Mouse (Mus musculus): ENCODE data around the gene Sycp1. TPM values are rescaled to one million over a fixed set of nuclear protein-coding genes. Genes with fewer than 3 reads are reported as not detected.

The Sycp1 gene
- total and polyA plus RNA-seq, 3 experiments: not detected

DNA sequence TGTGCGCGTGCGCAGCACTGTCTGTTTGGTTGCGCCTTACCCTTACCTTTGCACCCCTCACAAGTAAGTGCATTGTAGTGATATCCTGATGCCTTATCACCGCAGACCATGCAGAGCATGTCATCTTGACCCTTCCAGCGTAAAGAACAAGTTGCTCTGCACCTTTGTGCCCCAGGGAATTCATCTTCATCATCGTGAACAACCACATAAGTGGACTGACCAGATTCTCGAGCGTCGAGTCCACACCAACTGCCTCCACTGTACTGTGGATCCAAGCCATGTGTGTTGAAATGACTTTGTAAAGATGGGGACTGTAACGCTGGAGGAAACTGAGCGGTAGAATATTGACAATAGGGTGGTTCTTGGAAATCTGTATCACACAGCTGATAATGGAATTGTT lies 18.6 kb upstream of the Sycp1 start:
- dilution Hi-C loops (cut with MboI; ENCODE audit: extremely low pct_ligation_motif_present, extremely low pct_unique_long_range_greater_than_20kb, low sequenced_read_pairs) (no loop called here), in situ Hi-C loops (cut with MboI; ENCODE audit: low pct_ligation_motif_present, low pct_unique_long_range_greater_than_20kb, low sequenced_read_pairs) (no loop called here)
- H3K4me3 ChIP-seq (replicated peaks in 1 of 3; ENCODE audit: low read depth in 2 of 3, low read length in 2 of 3, poor library complexity in 1 of 3): no peak overlapping the region
- H3K27ac ChIP-seq (ENCODE audit: insufficient read depth, low read depth): no peak overlapping the region
- DNase-seq (ENCODE audit: extremely low read depth): no peak
- H3K36me3 ChIP-seq (replicated peaks in 1 of 2; ENCODE audit: control insufficient read depth in 1 of 2, insufficient read depth in 1 of 2, low read length in 1 of 2): no peaks in the 10 kb centered on the region
- H3K4me1 ChIP-seq (ENCODE audit: control insufficient read depth in 1 of 2, insufficient read depth in 2 of 2): peaks cover 4 to 7% of the 10 kb centered on the region in 2 experiments
- H3K79me2 ChIP-seq (replicated peaks; ENCODE audit: control insufficient read depth, extremely low read depth, insufficient read depth, poor library complexity, severe bottlenecking): no peaks in the 10 kb centered on the region
- H3K4me2 ChIP-seq (ENCODE audit: insufficient read depth, low read depth, poor library complexity, severe bottlenecking): no peak overlapping the region
- no peaks in the 10 kb centered on the region for H3K9me3 ChIP-seq (replicated peaks; ENCODE audit: low read length)
- TF ChIP-seq CTCF (conservative IDR thresholded peaks at IDR 0.05 in 1 of 2, IDR thresholded peaks at IDR 0.05 in 1 of 2; ENCODE audit: low read depth in 2 of 2, low read length in 2 of 2) (no peak), ELF1 (IDR thresholded peaks at IDR 0.05; ENCODE audit: low read depth, low read length) (no peak), BHLHE40 (IDR thresholded peaks at IDR 0.05; ENCODE audit: low read depth, low read length) (no peak), MXI1 (IDR thresholded peaks at IDR 0.05; ENCODE audit: low read depth, low read length) (no peak)
- no peaks in the 10 kb centered on the region for H3K27me3 ChIP-seq (replicated peaks)
- no peak overlapping the region for H3K9ac ChIP-seq (ENCODE audit: insufficient read depth, low read depth)

DNA sequence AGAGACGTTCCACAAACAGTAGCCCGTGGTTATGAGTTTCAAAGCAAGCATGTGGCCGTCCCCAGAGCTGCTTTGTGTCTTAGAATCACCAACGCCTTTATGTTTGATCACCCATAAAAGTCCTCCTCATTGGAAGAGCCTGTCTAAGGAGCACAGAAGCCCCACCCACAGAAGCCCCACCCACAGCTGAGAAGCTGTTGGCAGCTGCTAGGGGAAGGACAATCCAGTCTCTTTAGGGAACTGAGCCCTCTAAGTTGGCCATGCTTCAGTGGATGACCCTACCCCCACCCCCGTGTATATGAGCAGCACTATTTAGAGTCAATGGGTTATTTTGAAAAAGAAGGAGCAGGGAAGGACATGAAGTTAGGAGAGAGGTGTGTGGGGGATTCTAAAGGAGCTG lies 11.0 kb upstream of the Sycp1 start:
- H3K79me2 ChIP-seq (replicated peaks; ENCODE audit: control insufficient read depth, extremely low read depth, insufficient read depth, poor library complexity, severe bottlenecking): no peaks in the 10 kb centered on the region
- dilution Hi-C loops (cut with MboI; ENCODE audit: extremely low pct_ligation_motif_present, extremely low pct_unique_long_range_greater_than_20kb, low sequenced_read_pairs): no loop called here
- H3K9ac ChIP-seq (ENCODE audit: insufficient read depth, low read depth): peak overlapping the region; percentile 53; the same call in 1 of the 2 replicates
- DNase-seq (ENCODE audit: extremely low read depth): peak; percentile 96
- H3K4me3 ChIP-seq (replicated peaks in 1 of 3; ENCODE audit: low read depth in 2 of 3, low read length in 2 of 3, poor library complexity in 1 of 3): no peak overlapping the region
- peak overlapping the region; percentile 93 for H3K4me2 ChIP-seq (ENCODE audit: insufficient read depth, low read depth, poor library complexity, severe bottlenecking)
- no peaks in the 10 kb centered on the region for H3K27me3 ChIP-seq (replicated peaks)
- in situ Hi-C loops (cut with MboI; ENCODE audit: low pct_ligation_motif_present, low pct_unique_long_range_greater_than_20kb, low sequenced_read_pairs): no loop called here
- no peaks in the 10 kb centered on the region for H3K9me3 ChIP-seq (replicated peaks; ENCODE audit: low read length)
- no peaks in the 10 kb centered on the region for H3K36me3 ChIP-seq (replicated peaks in 1 of 2; ENCODE audit: control insufficient read depth in 1 of 2, insufficient read depth in 1 of 2, low read length in 1 of 2)
- peaks cover 2 to 13% of the 10 kb centered on the region in 2 experiments; a peak in 2 of 4 replicates for H3K4me1 ChIP-seq (ENCODE audit: control insufficient read depth in 1 of 2, insufficient read depth in 2 of 2)
- H3K27ac ChIP-seq (ENCODE audit: insufficient read depth, low read depth): no peak overlapping the region
- TF ChIP-seq MEF2A (IDR thresholded peaks at IDR 0.05; ENCODE audit: borderline replicate concordance, low read depth, low read length) (0 out of 2 replicates have a peak, but pooled peaks have one; percentile 28), MAZ (IDR thresholded peaks at IDR 0.05; ENCODE audit: low read depth, low read length) (0 out of 2 replicates have a peak, but pooled peaks have one; percentile 49), MAX (IDR thresholded peaks at IDR 0.05; ENCODE audit: low read length) (no peak), IRF4 (IDR thresholded peaks at IDR 0.05; ENCODE audit: low read depth, low read length) (peak; percentile 89), RCOR1 (conservative IDR thresholded peaks at IDR 0.05; ENCODE audit: low read depth, low read length) (no peak), BHLHE40 (IDR thresholded peaks at IDR 0.05; ENCODE audit: low read depth, low read length) (0 out of 2 replicates have a peak, but pooled peaks have one; percentile 22), MYC (IDR thresholded peaks at IDR 0.05; ENCODE audit: low read depth, low read length) (0 out of 2 replicates have a peak, but pooled peaks have one; percentile 2), CHD2 (IDR thresholded peaks at IDR 0.05; ENCODE audit: low read length) (peak; percentile 68), EP300 (IDR thresholded peaks at IDR 0.05; ENCODE audit: low read length) (peak; percentile 69), PAX5 (IDR thresholded peaks at IDR 0.05; ENCODE audit: low read length) (no peak)

DNA sequence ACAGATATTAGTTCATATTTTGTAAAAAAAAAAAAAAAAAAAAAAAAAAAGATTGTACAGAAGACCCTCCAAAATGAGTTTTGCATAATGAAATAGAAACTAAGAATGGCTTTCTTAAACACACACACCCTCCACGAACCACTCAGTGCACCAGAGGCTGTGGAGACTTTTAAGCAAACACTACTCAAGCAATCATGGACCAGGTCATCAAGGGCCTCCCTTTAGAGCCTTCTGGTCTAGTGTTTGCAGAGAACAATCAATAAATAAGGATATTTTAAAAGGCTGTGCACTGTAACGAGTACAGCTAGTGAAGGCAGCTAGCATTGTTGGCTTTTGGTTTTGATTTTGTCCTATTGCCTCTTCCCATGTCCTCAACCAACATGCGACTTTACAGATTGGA lies 10.4 kb upstream of the Sycp1 start:
- in situ Hi-C loops (cut with MboI; ENCODE audit: low pct_ligation_motif_present, low pct_unique_long_range_greater_than_20kb, low sequenced_read_pairs): no loop called here
- H3K9ac ChIP-seq (ENCODE audit: insufficient read depth, low read depth): peak overlapping the region; percentile 53; the same call in 1 of the 2 replicates
- no peaks in the 10 kb centered on the region for H3K36me3 ChIP-seq (replicated peaks in 1 of 2; ENCODE audit: control insufficient read depth in 1 of 2, insufficient read depth in 1 of 2, low read length in 1 of 2)
- no peak overlapping the region for H3K27ac ChIP-seq (ENCODE audit: insufficient read depth, low read depth)
- H3K4me2 ChIP-seq (ENCODE audit: insufficient read depth, low read depth, poor library complexity, severe bottlenecking): peak overlapping the region; percentile 93
- H3K79me2 ChIP-seq (replicated peaks; ENCODE audit: control insufficient read depth, extremely low read depth, insufficient read depth, poor library complexity, severe bottlenecking): no peaks in the 10 kb centered on the region
- DNase-seq (ENCODE audit: extremely low read depth): no peak
- H3K27me3 ChIP-seq (replicated peaks): no peaks in the 10 kb centered on the region
- peaks cover 2 to 13% of the 10 kb centered on the region in 2 experiments; a peak in 2 of 4 replicates for H3K4me1 ChIP-seq (ENCODE audit: control insufficient read depth in 1 of 2, insufficient read depth in 2 of 2)
- TF ChIP-seq RCOR1 (conservative IDR thresholded peaks at IDR 0.05; ENCODE audit: low read depth, low read length) (no peak), MAZ (IDR thresholded peaks at IDR 0.05; ENCODE audit: low read depth, low read length) (no peak), E2F4 (IDR thresholded peaks at IDR 0.05; ENCODE audit: insufficient replicate concordance, low read depth, low read length) (no peak), JUN (IDR thresholded peaks at IDR 0.05; ENCODE audit: insufficient read depth, low read depth, low read length) (no peak), POLR2AphosphoS2 (IDR thresholded peaks at IDR 0.05; ENCODE audit: low read depth, low read length) (no peak), TCF12 (IDR thresholded peaks at IDR 0.05; ENCODE audit: low read depth, low read length) (no peak), CHD1 (IDR thresholded peaks at IDR 0.05; ENCODE audit: low read depth, low read length) (no peak), ZNF384 (IDR thresholded peaks at IDR 0.05; ENCODE audit: low read depth, low read length) (peak; percentile 74; the same call in 1 of the 2 replicates), POLR2A (IDR thresholded peaks at IDR 0.05; ENCODE audit: low read depth, low read length) (no peak), MAX (IDR thresholded peaks at IDR 0.05; ENCODE audit: low read length) (no peak), ZKSCAN1 (IDR thresholded peaks at IDR 0.05; ENCODE audit: borderline replicate concordance, low read depth, low read length) (no peak), MYC (IDR thresholded peaks at IDR 0.05; ENCODE audit: low read depth, low read length) (0 out of 2 replicates have a peak, but pooled peaks have one; percentile 4), KAT2A (IDR thresholded peaks at IDR 0.05; ENCODE audit: insufficient replicate concordance, low read length) (no peak), HCFC1 (IDR thresholded peaks at IDR 0.05; ENCODE audit: low read depth, low read length) (no peak), CTCF (conservative IDR thresholded peaks at IDR 0.05 in 1 of 2, IDR thresholded peaks at IDR 0.05 in 1 of 2; ENCODE audit: low read depth in 2 of 2, low read length in 2 of 2) (no peak), IRF4 (IDR thresholded peaks at IDR 0.05; ENCODE audit: low read depth, low read length) (no peak), CHD2 (IDR thresholded peaks at IDR 0.05; ENCODE audit: low read length) (no peak), EP300 (IDR thresholded peaks at IDR 0.05; ENCODE audit: low read length) (no peak)
- dilution Hi-C loops (cut with MboI; ENCODE audit: extremely low pct_ligation_motif_present, extremely low pct_unique_long_range_greater_than_20kb, low sequenced_read_pairs): no loop called here
- no peak overlapping the region for H3K4me3 ChIP-seq (replicated peaks in 1 of 3; ENCODE audit: low read depth in 2 of 3, low read length in 2 of 3, poor library complexity in 1 of 3)
- no peaks in the 10 kb centered on the region for H3K9me3 ChIP-seq (replicated peaks; ENCODE audit: low read length)

Measured in CH12.LX (cell line).